Mouse (Mus musculus) macrophage (primary cell): Measurements from ENCODE around the gene H2afy2. TPM values are rescaled to one million over a fixed set of nuclear protein-coding genes. Genes with fewer than 3 reads are reported as not detected.
A peak's percentile ranks its signal among the peaks of the same experiment; 100 is the strongest.

Source experiments
- H3K27ac ChIP-seq: fragments of 350-480 bp; formaldehyde crosslinking; 2 replicates; pipeline ENCODE4 v1.9.0; 2021
- H3K36me3 ChIP-seq: fragments of 350-480 bp; formaldehyde crosslinking; 2 replicates; pipeline ENCODE4 v1.9.0; 2021; ENCODE audit errors: inconsistent target
- H3K4me3 ChIP-seq: fragments of 350-480 bp; formaldehyde crosslinking; 2 replicates; pipeline ENCODE4 v1.9.0; 2021; ENCODE audit errors: inconsistent target
- H3K79me2 ChIP-seq: fragments of 350-480 bp; formaldehyde crosslinking; 2 replicates; pipeline ENCODE4 v1.9.0; 2021; ENCODE audit errors: inconsistent target
- WGBS: methylation state at CpG from one replicate; pipeline ENCODE4 v1.1.7; 2026; ENCODE audit warnings: inconsistent platforms; ENCODE audit not compliant: missing documents; 5-methylcytosine and 5-hydroxymethylcytosine counted together
- polyA plus RNA-seq: library from polyadenylated mRNA; stranded (reverse); fragments of 250-400 nt; gene quantifications from 3 replicates; pipeline ENCODE4 v1.2.4, GENCODE M21; 2018; ENCODE audit warnings: inconsistent platforms

H2afy2 gene
- polyA plus RNA-seq, 1 experiment from 2014 or later, result 6.8 TPM

- H3K79me2 ChIP-seq, result no peaks in the 10 kb centered on the region; the same call in 1 of the 2 replicates
- no peak overlapping the region for H3K4me3 ChIP-seq
- WGBS, result 94% methylated on average over 6 of the region's 6 CpGs
- no peak overlapping the region for H3K27ac ChIP-seq
- peaks cover 16% of the 10 kb centered on the region; the same call in 1 of the 2 replicates for H3K36me3 ChIP-seq
These were observed 60.7 kb downstream of the H2afy2 start for GRCm38 (mm10) chr10:61723271-61723670.

GRCm38 (mm10) chr10:61722215-61722614 is 61.7 kb downstream of the H2afy2 start:
- Histone ChIP-seq H3K36me3 (0 out of 2 replicates have a peak, but pooled peaks cover 6% of the 10 kb centered on the region), H3K4me3 (no peak overlapping the region), H3K27ac (no peak overlapping the region), H3K79me2 (no peaks in the 10 kb centered on the region; the same call in 1 of the 2 replicates)
- 89% methylated on average over 3 of the region's 3 CpGs for WGBS

- H3K36me3 ChIP-seq, result no peaks in the 10 kb centered on the region
- 94% methylated on average over 7 of the region's 7 CpGs for WGBS
- no peaks in the 10 kb centered on the region; the same call in 1 of the 2 replicates for H3K79me2 ChIP-seq
- no peak overlapping the region for H3K27ac ChIP-seq
- no peak overlapping the region for H3K4me3 ChIP-seq
These were observed 63.6 kb downstream of the H2afy2 start for GRCm38 (mm10) chr10:61720331-61720730.

- WGBS, result 92% methylated on average over 12 of the region's 12 CpGs
- no peaks in the 10 kb centered on the region for H3K36me3 ChIP-seq
- H3K79me2 ChIP-seq, result no peaks in the 10 kb centered on the region; the same call in 1 of the 2 replicates
- H3K27ac ChIP-seq, result no peak overlapping the region
- no peak overlapping the region for H3K4me3 ChIP-seq
These were observed 66.3 kb downstream of the H2afy2 start for GRCm38 (mm10) chr10:61717406-61718296.

- WGBS, result 63% methylated on average over 7 of the region's 7 CpGs
- 0 out of 2 replicates have a peak overlapping the region, but pooled peaks have one; percentile 38 for H3K27ac ChIP-seq
- H3K79me2 ChIP-seq, result no peaks in the 10 kb centered on the region; the same call in 1 of the 2 replicates
- peak overlapping the region; percentile 82 for H3K4me3 ChIP-seq
- H3K36me3 ChIP-seq, result no peaks in the 10 kb centered on the region
These were observed 67.7 kb downstream of the H2afy2 start for GRCm38 (mm10) chr10:61715996-61716864.

GRCm38 (mm10) chr10:61715462-61715837 is 68.5 kb downstream of the H2afy2 start:
- Histone ChIP-seq H3K36me3 (no peaks in the 10 kb centered on the region), H3K4me3 (peak overlapping the region; percentile 82), H3K27ac (peak overlapping the region; percentile 38), H3K79me2 (no peaks in the 10 kb centered on the region; the same call in 1 of the 2 replicates)
- 9% methylated on average over 11 of the region's 11 CpGs for WGBS

GRCm38 (mm10) chr10:61714771-61715461 is 69.0 kb downstream of the H2afy2 start, which contains the start of gene Aifm2:
Aifm2 (plus strand) TSS chr10:61715263.
- Histone ChIP-seq H3K36me3 (no peaks in the 10 kb centered on the region), H3K27ac (peak within 1 kb of the TSS; percentile 38), H3K79me2 (no peaks in the 10 kb centered on the region; the same call in 1 of the 2 replicates), H3K4me3 (peak within 1 kb of the TSS; percentile 82)
- WGBS, result 16% methylated on average over 31 of the region's 36 CpGs

- Histone ChIP-seq H3K27ac (no peak overlapping the region), H3K36me3 (no peaks in the 10 kb centered on the region), H3K79me2 (no peaks in the 10 kb centered on the region; the same call in 1 of the 2 replicates), H3K4me3 (no peak overlapping the region)
- WGBS, result 98% methylated on average over 4 of the region's 4 CpGs
These were observed 69.8 kb downstream of the H2afy2 start for GRCm38 (mm10) chr10:61714146-61714545.

- 85% methylated on average over 3 of the region's 3 CpGs for WGBS
- H3K27ac ChIP-seq, result no peak overlapping the region
- H3K36me3 ChIP-seq, result no peaks in the 10 kb centered on the region
- no peak overlapping the region for H3K4me3 ChIP-seq
- H3K79me2 ChIP-seq, result no peaks in the 10 kb centered on the region; the same call in 1 of the 2 replicates
These were observed 70.3 kb downstream of the H2afy2 start for GRCm38 (mm10) chr10:61713601-61714000.

- 91% methylated on average over 6 of the region's 6 CpGs for WGBS
- Histone ChIP-seq H3K79me2 (no peaks in the 10 kb centered on the region), H3K4me3 (no peak overlapping the region), H3K36me3 (peaks cover 14% of the 10 kb centered on the region; the same call in 1 of the 2 replicates), H3K27ac (no peak overlapping the region)
These were observed 77.3 kb downstream of the H2afy2 start for GRCm38 (mm10) chr10:61706412-61707375.

GRCm38 (mm10) chr10:61704663-61705062 is 79.3 kb downstream of the H2afy2 start:
- Histone ChIP-seq H3K27ac (no peak overlapping the region), H3K4me3 (no peak overlapping the region), H3K36me3 (peaks cover 18% of the 10 kb centered on the region; the same call in 1 of the 2 replicates), H3K79me2 (no peaks in the 10 kb centered on the region)
- WGBS, result 90% methylated on average over 4 of the region's 4 CpGs

- Histone ChIP-seq H3K36me3 (peaks cover 7% of the 10 kb centered on the region; the same call in 1 of the 2 replicates), H3K79me2 (peaks cover 14% of the 10 kb centered on the region; the same call in 1 of the 2 replicates), H3K27ac (no peak overlapping the region), H3K4me3 (peak overlapping the region; percentile 8; the same call in 1 of the 2 replicates)
- 91% methylated on average over 2 of the region's 2 CpGs for WGBS
These were observed 86.9 kb downstream of the H2afy2 start for GRCm38 (mm10) chr10:61697028-61697427.

GRCm38 (mm10) chr10:61696560-61696823 is 87.5 kb downstream of the H2afy2 start:
- Histone ChIP-seq H3K4me3 (peak overlapping the region; percentile 8; the same call in 1 of the 2 replicates), H3K36me3 (peaks cover 7% of the 10 kb centered on the region), H3K79me2 (peaks cover 14% of the 10 kb centered on the region; the same call in 1 of the 2 replicates), H3K27ac (no peak overlapping the region)
- WGBS, result 29% methylated on average over 8 of the region's 19 CpGs
